Mouse (Mus musculus): ENCODE measurements at regions not wholly inside any gene's neighbourhood (a gene's known extent, or its start where the extent isn't known, plus 50 kb on each side); places are given as distances from the start of the nearest gene placed in this dataset.

DNA sequence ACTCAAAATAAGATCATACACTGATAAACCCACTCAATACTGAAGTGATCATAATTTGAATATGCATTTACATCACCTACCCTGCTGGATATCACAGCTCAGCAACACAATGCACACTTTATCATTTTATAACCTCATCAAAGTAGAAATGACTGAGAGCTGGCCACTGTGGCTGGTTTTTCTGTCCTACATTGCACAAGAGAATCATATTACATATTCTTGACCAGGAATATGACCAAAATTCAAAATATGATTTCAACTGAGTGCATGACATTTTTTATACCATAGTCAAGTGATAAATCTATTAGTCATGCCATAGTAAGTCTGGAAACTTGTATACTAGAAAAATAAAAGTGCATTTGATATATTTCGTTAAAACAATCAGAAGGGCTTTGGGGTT, 63.3 kb upstream of the Thsd7a start:
- H3K4me3 ChIP-seq (ENCODE audit: low read length), result no peak overlapping the region
- no peaks in the 10 kb centered on the region for H3K36me3 ChIP-seq (ENCODE audit: control insufficient read depth, insufficient read depth, low read length)
- 92% methylated on average over 1 of the region's 1 CpGs for WGBS
- peak; percentile 53; the same call in 1 of the 2 replicates for ATAC-seq
- H3K4me2 ChIP-seq (ENCODE audit: low read depth, low read length), result no peak overlapping the region
- no peaks in the 10 kb centered on the region for H3K27me3 ChIP-seq (replicated peaks; ENCODE audit: control insufficient read depth, insufficient read depth, low read length)
- no peaks in the 10 kb centered on the region for H3K4me1 ChIP-seq (ENCODE audit: control insufficient read depth, insufficient read depth, low read length)
- no peak overlapping the region for H3K9ac ChIP-seq (ENCODE audit: low read depth, low read length)
- no peak overlapping the region for H3K27ac ChIP-seq (ENCODE audit: low read length)
- no peaks in the 10 kb centered on the region for H3K9me3 ChIP-seq (ENCODE audit: control insufficient read depth, low read length)

DNA sequence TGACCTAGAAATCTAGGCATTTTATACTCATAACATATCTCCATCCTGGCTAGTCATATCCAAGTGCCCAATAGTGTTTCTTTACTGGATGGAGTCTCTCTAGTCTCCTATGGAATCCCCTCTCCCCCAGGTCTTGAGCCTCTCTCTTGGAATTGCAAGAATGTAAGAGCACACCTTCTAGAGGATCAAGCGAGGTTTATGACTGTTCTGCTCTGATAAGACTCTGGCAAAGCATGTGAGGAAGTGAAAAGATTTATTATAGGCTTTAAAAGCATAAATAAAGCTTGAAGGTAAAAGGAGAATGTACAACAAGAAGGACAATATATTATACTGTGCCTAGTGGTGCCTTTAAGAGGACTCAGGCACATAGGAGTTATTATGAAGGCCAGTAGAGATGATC, 62.8 kb upstream of the Thsd7a start:
- H3K27me3 ChIP-seq (replicated peaks; ENCODE audit: control insufficient read depth, insufficient read depth, low read length), result no peaks in the 10 kb centered on the region
- H3K4me3 ChIP-seq (ENCODE audit: low read length), result no peak overlapping the region
- WGBS, result 23% methylated on average over 1 of the region's 1 CpGs
- no peaks in the 10 kb centered on the region for H3K4me1 ChIP-seq (ENCODE audit: control insufficient read depth, insufficient read depth, low read length)
- no peaks in the 10 kb centered on the region for H3K9me3 ChIP-seq (ENCODE audit: control insufficient read depth, low read length)
- peak; percentile 84 for ATAC-seq
- H3K9ac ChIP-seq (ENCODE audit: low read depth, low read length), result no peak overlapping the region
- no peaks in the 10 kb centered on the region for H3K36me3 ChIP-seq (ENCODE audit: control insufficient read depth, insufficient read depth, low read length)
- no peak overlapping the region for H3K27ac ChIP-seq (ENCODE audit: low read length)
- no peak overlapping the region for H3K4me2 ChIP-seq (ENCODE audit: low read depth, low read length)

DNA sequence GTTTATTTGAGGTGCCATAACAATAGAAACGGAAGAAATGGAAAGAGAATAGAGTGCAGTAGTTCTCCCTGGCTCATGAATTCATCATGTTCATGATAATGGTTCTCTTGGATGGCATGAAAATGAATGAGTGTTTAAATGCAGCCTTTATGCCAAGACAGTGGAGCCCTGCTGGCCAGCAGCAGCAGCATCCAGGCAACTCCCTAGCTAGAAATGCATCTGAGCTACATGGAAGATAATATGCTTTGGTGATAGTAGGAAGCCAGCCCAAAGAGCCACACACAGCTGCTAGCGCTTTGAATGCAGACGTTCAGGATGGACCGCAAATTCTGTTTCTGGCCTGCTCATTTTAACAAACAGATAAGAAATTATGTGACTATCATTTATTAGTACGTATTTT, 60.4 kb upstream of the Thsd7a start:
- no peak for ATAC-seq
- WGBS, result 75% methylated on average over 5 of the region's 5 CpGs
- Histone ChIP-seq H3K27ac (ENCODE audit: low read length) (no peak overlapping the region), H3K4me3 (ENCODE audit: low read length) (no peak overlapping the region), H3K9me3 (ENCODE audit: control insufficient read depth, low read length) (no peaks in the 10 kb centered on the region), H3K4me1 (ENCODE audit: control insufficient read depth, insufficient read depth, low read length) (no peaks in the 10 kb centered on the region), H3K9ac (ENCODE audit: low read depth, low read length) (no peak overlapping the region), H3K27me3 (replicated peaks; ENCODE audit: control insufficient read depth, insufficient read depth, low read length) (no peaks in the 10 kb centered on the region), H3K36me3 (ENCODE audit: control insufficient read depth, insufficient read depth, low read length) (no peaks in the 10 kb centered on the region), H3K4me2 (ENCODE audit: low read depth, low read length) (no peak overlapping the region)
